Mouse (Mus musculus) cerebellum, postnatal 4 days (tissue): ENCODE results near the gene Srarp.

Source experiments
- DNase-seq, 2 experiments: peaks; one replicate each; pipeline ENCODE4 v3.0.0; 2022; ENCODE audit warnings: low spot score in 2 of 2, mixed read lengths in 1 of 2

Gene Srarp

GRCm38 (mm10) chr4:141389366-141390150 lies 46.3 kb downstream of the Srarp start:
- no peak for DNase-seq

- DNase-seq: no peak
Observed at GRCm38 (mm10) chr4:141387933-141388332, 48.0 kb downstream of the Srarp start.

- peak; percentile 52 to 78 for DNase-seq
Observed at GRCm38 (mm10) chr4:141387093-141387784, 48.7 kb downstream of the Srarp start.

GRCm38 (mm10) chr4:141386150-141386549 lies 49.8 kb downstream of the Srarp start:
- no peak for DNase-seq

- DNase-seq: peak in 1 of 2 experiments; percentile 42
Observed at GRCm38 (mm10) chr4:141385275-141385674, 50.6 kb downstream of the Srarp start.
